Mouse (Mus musculus) spleen, adult 2 months (tissue): ENCODE measurements at regions not wholly inside any gene's neighbourhood (a gene's known extent, or its start where the extent isn't known, plus 50 kb on each side); places are given as distances from the start of the nearest gene placed in this dataset.
"Not testable (repeated sequence)": the region's sequence is repeated elsewhere in the genome, so short reads cannot be mapped to it uniquely, and the experiment has no call there.

Source experiments
- DNase-seq, 2 experiments: peaks; one replicate each; pipeline versions ENCODE4 v3.0.0 to v3.0.0-alpha.2; 2012 to 2021; ENCODE audit warnings: low spot score in 2 of 2, low read depth in 1 of 2
- H3K27ac ChIP-seq: fragments of 200-500 bp; 2 replicates; pipeline ENCODE4 v1.5.1; 2012; ENCODE audit warnings: low read length, inconsistent platforms; ENCODE audit not compliant: insufficient read depth
- H3K27me3 ChIP-seq: fragments of 200-500 bp; 2 replicates; pipeline ENCODE4 v1.6.1; 2012; ENCODE audit warnings: mild to moderate bottlenecking, moderate library complexity, low read length, inconsistent platforms; ENCODE audit not compliant: control insufficient read depth, insufficient read depth
- H3K36me3 ChIP-seq: fragments of 200-500 bp; 2 replicates; pipeline ENCODE4 v1.6.1; 2012; ENCODE audit warnings: mild to moderate bottlenecking, low read length, inconsistent platforms; ENCODE audit not compliant: control insufficient read depth, insufficient read depth
- H3K4me1 ChIP-seq: fragments of 200-500 bp; 2 replicates; pipeline ENCODE4 v1.6.1; 2011; ENCODE audit warnings: inconsistent platforms; ENCODE audit not compliant: control insufficient read depth, insufficient read depth, insufficient read length
- H3K4me3 ChIP-seq: fragments of 200-500 bp; 2 replicates; pipeline ENCODE4 v1.5.1; 2011; ENCODE audit warnings: mild to moderate bottlenecking, inconsistent platforms; ENCODE audit not compliant: insufficient read depth, insufficient read length; ENCODE audit errors: extremely low read depth
- CTCF ChIP-seq: fragments of 200-500 bp; IDR thresholded peaks from 2 replicates; pipeline ENCODE4 v1.5.1; 2011; ENCODE audit warnings: mild to moderate bottlenecking, inconsistent platforms; ENCODE audit not compliant: insufficient read depth, insufficient read length, insufficient replicate concordance; ENCODE audit errors: extremely low read depth
- POLR2A ChIP-seq: fragments of 200-500 bp; IDR thresholded peaks from 2 replicates; pipeline ENCODE4 v1.6.1; 2011; ENCODE audit warnings: low read depth, low read length, inconsistent platforms
- WGBS: fragments of 180-500 bp; shearing (Covaris S2); methylation state at CpG from one replicate; pipeline ENCODE4 v1.1.7; 2018; 5-methylcytosine and 5-hydroxymethylcytosine counted together

GRCm38 (mm10) chr12:92919920-92920319, 1071.0 kb upstream of the Sel1l start:
- no peak for DNase-seq
- Histone ChIP-seq H3K27me3 (no peaks in the 10 kb centered on the region), H3K27ac (no peak overlapping the region), H3K4me1 (no peaks in the 10 kb centered on the region; the same call in 1 of the 2 replicates), H3K36me3 (no peaks in the 10 kb centered on the region), H3K4me3 (no peak overlapping the region)
- no peak for TF ChIP-seq CTCF
- no peak for TF ChIP-seq POLR2A
- WGBS = 84% methylated on average over 3 of the region's 3 CpGs

- no peaks in the 10 kb centered on the region for H3K27me3 ChIP-seq
- no peaks in the 10 kb centered on the region for H3K36me3 ChIP-seq
- 63% methylated on average over 3 of the region's 3 CpGs for WGBS
- H3K4me3 ChIP-seq = no peak overlapping the region
- TF ChIP-seq CTCF = no peak
- TF ChIP-seq POLR2A = no peak
- no peak for DNase-seq
- H3K27ac ChIP-seq = no peak overlapping the region
- no peaks in the 10 kb centered on the region; the same call in 1 of the 2 replicates for H3K4me1 ChIP-seq
These were observed 1067.3 kb upstream of the Sel1l start for GRCm38 (mm10) chr12:92916267-92916666.

- Histone ChIP-seq H3K27ac (no peak overlapping the region), H3K27me3 (no peaks in the 10 kb centered on the region), H3K4me3 (no peak overlapping the region), H3K36me3 (no peaks in the 10 kb centered on the region), H3K4me1 (no peaks in the 10 kb centered on the region; the same call in 1 of the 2 replicates)
- no peak for DNase-seq
- TF ChIP-seq CTCF (no peak), POLR2A (no peak)
These were observed 1066.8 kb upstream of the Sel1l start for GRCm38 (mm10) chr12:92915776-92916175.

- no peak for DNase-seq
- H3K4me3 ChIP-seq = no peak overlapping the region
- 98% methylated on average over 1 of the region's 1 CpGs for WGBS
These were observed 1066.2 kb upstream of the Sel1l start for GRCm38 (mm10) chr12:92915203-92915602.

GRCm38 (mm10) chr12:92904382-92904781, 1055.4 kb upstream of the Sel1l start:
- TF ChIP-seq POLR2A = no peak
- TF ChIP-seq CTCF = no peak
- Histone ChIP-seq H3K36me3 (no peaks in the 10 kb centered on the region), H3K27me3 (no peaks in the 10 kb centered on the region), H3K27ac (no peak overlapping the region), H3K4me1 (no peaks in the 10 kb centered on the region), H3K4me3 (no peak overlapping the region)
- DNase-seq = no peak
- WGBS = 91% methylated on average over 2 of the region's 2 CpGs

More at GRCm38 (mm10) chr12:92915203-92915602, 1066.2 kb upstream of the Sel1l start:
- Histone ChIP-seq H3K27me3 (no peaks in the 10 kb centered on the region), H3K27ac (no peak overlapping the region), H3K4me1 (no peaks in the 10 kb centered on the region; the same call in 1 of the 2 replicates), H3K36me3 (no peaks in the 10 kb centered on the region)
- TF ChIP-seq POLR2A (no peak), CTCF (no peak)

- TF ChIP-seq CTCF = no peak
- no peak for TF ChIP-seq POLR2A
- Histone ChIP-seq H3K4me3 (no peak overlapping the region), H3K36me3 (no peaks in the 10 kb centered on the region), H3K27ac (peak overlapping the region; percentile 4; the same call in 1 of the 2 replicates), H3K27me3 (no peaks in the 10 kb centered on the region), H3K4me1 (no peaks in the 10 kb centered on the region; the same call in 1 of the 2 replicates)
- DNase-seq = no peak
- 28% methylated on average over 9 of the region's 9 CpGs for WGBS
These were observed 1043.4 kb upstream of the Sel1l start for GRCm38 (mm10) chr12:92892315-92892714.

GRCm38 (mm10) chr12:92891663-92892062, 1042.7 kb upstream of the Sel1l start:
- DNase-seq, H3K4me1 ChIP-seq, H3K4me3 ChIP-seq, H3K27ac ChIP-seq, H3K27me3 ChIP-seq, H3K36me3 ChIP-seq: not testable (repeated sequence)
- no CpG with 5 or more reads among the region's 8 CpGs for WGBS

GRCm38 (mm10) chr12:92891126-92891525, 1042.2 kb upstream of the Sel1l start:
- H3K27me3 ChIP-seq, DNase-seq, H3K27ac ChIP-seq, H3K4me1 ChIP-seq, H3K36me3 ChIP-seq, H3K4me3 ChIP-seq: not testable (repeated sequence)
- WGBS = over 99% methylated on average over 6 of the region's 9 CpGs
